Mouse (Mus musculus) thymus, adult 2 months (tissue): ENCODE measurements around the gene Gsg1. TPM values are rescaled to one million over a fixed set of nuclear protein-coding genes. Genes with fewer than 3 reads are reported as not detected.

ENCODE experiments used
- DNase-seq: peaks from one replicate; pipeline ENCODE4 v3.0.0; 2021
- H3K27ac ChIP-seq: fragments of 200-500 bp; 2 replicates; pipeline ENCODE4 v1.5.1; 2012; ENCODE audit warnings: low read length, control low read depth; ENCODE audit not compliant: control insufficient read depth, insufficient read depth
- H3K27me3 ChIP-seq: fragments of 200-500 bp; 2 replicates; pipeline ENCODE4 v1.6.1; 2012; ENCODE audit warnings: mild to moderate bottlenecking, low read length, moderate library complexity, mixed read lengths; ENCODE audit not compliant: control insufficient read depth, insufficient read depth
- H3K36me3 ChIP-seq: fragments of 200-500 bp; 2 replicates; pipeline ENCODE4 v1.6.1; 2012; ENCODE audit warnings: mild to moderate bottlenecking, low read length, moderate library complexity; ENCODE audit not compliant: control insufficient read depth, insufficient read depth
- H3K4me1 ChIP-seq: fragments of 200-500 bp; replicated peaks from 2 replicates; pipeline ENCODE4 v1.6.1; 2012; ENCODE audit warnings: low read length; ENCODE audit not compliant: control insufficient read depth, insufficient read depth
- H3K4me3 ChIP-seq: fragments of 200-500 bp; 2 replicates; pipeline ENCODE4 v1.5.1; 2012; ENCODE audit warnings: mild to moderate bottlenecking, low read length, control low read depth, moderate library complexity; ENCODE audit not compliant: control insufficient read depth, insufficient read depth
- CTCF ChIP-seq: fragments of 200-500 bp; IDR thresholded peaks from 2 replicates; pipeline ENCODE4 v1.5.1; 2012; ENCODE audit warnings: mild to moderate bottlenecking, control low read depth, low read length, moderate library complexity, borderline replicate concordance; ENCODE audit not compliant: control insufficient read depth, poor library complexity, insufficient read depth; ENCODE audit errors: extremely low read depth
- POLR2A ChIP-seq: fragments of 200-500 bp; IDR thresholded peaks from 2 replicates; pipeline ENCODE4 v1.6.1; 2012; ENCODE audit warnings: mild to moderate bottlenecking, low read length, control low read depth, moderate library complexity; ENCODE audit not compliant: control insufficient read depth, poor library complexity, insufficient read depth; ENCODE audit errors: extremely low read depth
- WGBS: fragments of 180-500 bp; shearing (Covaris S2); methylation state at CpG from one replicate; pipeline ENCODE4 v1.1.7; 2018; 5-methylcytosine and 5-hydroxymethylcytosine counted together
- polyA plus RNA-seq: library from polyadenylated mRNA; depleted of rRNA; stranded (reverse); fragments of >200 nt; gene quantifications from 2 replicates; pipeline ENCODE4 v1.2.3, GENCODE M21; 2012

Gsg1 gene
- polyA plus RNA-seq, 1 experiment, result 1.8 TPM

GRCm38 (mm10) chr6:135262565-135262964 is 8.4 kb upstream of the Gsg1 start:
- Histone ChIP-seq H3K27me3 (no peaks in the 10 kb centered on the region), H3K4me1 (peaks cover 11% of the 10 kb centered on the region), H3K4me3 (no peak overlapping the region), H3K27ac (no peak overlapping the region), H3K36me3 (no peaks in the 10 kb centered on the region)
- no peak for DNase-seq
- 73% methylated on average over 2 of the region's 2 CpGs for WGBS
- TF ChIP-seq POLR2A (no peak), CTCF (no peak)

GRCm38 (mm10) chr6:135261124-135261523 is 7.0 kb upstream of the Gsg1 start:
- H3K4me1 ChIP-seq, result 0 out of 2 replicates have a peak, but pooled peaks cover under 1% of the 10 kb centered on the region
- no peak overlapping the region for H3K27ac ChIP-seq
- no peaks in the 10 kb centered on the region for H3K36me3 ChIP-seq
- 90% methylated on average over 9 of the region's 9 CpGs for WGBS
- TF ChIP-seq CTCF (no peak), POLR2A (no peak)
- no peaks in the 10 kb centered on the region for H3K27me3 ChIP-seq
- DNase-seq, result no peak
- H3K4me3 ChIP-seq, result no peak overlapping the region

GRCm38 (mm10) chr6:135260435-135260834 is 6.3 kb upstream of the Gsg1 start:
- DNase-seq, result no peak
- TF ChIP-seq POLR2A (no peak), CTCF (no peak)
- WGBS, result 96% methylated on average over 6 of the region's 6 CpGs
- Histone ChIP-seq H3K4me3 (no peak overlapping the region), H3K27ac (no peak overlapping the region), H3K4me1 (no peaks in the 10 kb centered on the region), H3K27me3 (no peaks in the 10 kb centered on the region), H3K36me3 (no peaks in the 10 kb centered on the region)

- DNase-seq, result peak; percentile 64
- no peak overlapping the region for H3K4me3 ChIP-seq
- TF ChIP-seq CTCF (no peak), POLR2A (no peak)
- no peaks in the 10 kb centered on the region for H3K36me3 ChIP-seq
- WGBS, result 13% methylated on average over 16 of the region's 16 CpGs
- peaks cover 11% of the 10 kb centered on the region for H3K4me1 ChIP-seq
- no peak overlapping the region for H3K27ac ChIP-seq
- no peaks in the 10 kb centered on the region for H3K27me3 ChIP-seq
Measured at GRCm38 (mm10) chr6:135252728-135253077, 1.4 kb downstream of the Gsg1 start.

- H3K36me3 ChIP-seq, result no peaks in the 10 kb centered on the region
- H3K4me1 ChIP-seq, result peaks cover 11% of the 10 kb centered on the region
- DNase-seq, result no peak
- H3K27me3 ChIP-seq, result no peaks in the 10 kb centered on the region
- no peak for TF ChIP-seq CTCF
- TF ChIP-seq POLR2A, result no peak
- H3K27ac ChIP-seq, result no peak overlapping the region
- 69% methylated on average over 24 of the region's 24 CpGs for WGBS
- H3K4me3 ChIP-seq, result no peak overlapping the region
Measured at GRCm38 (mm10) chr6:135251849-135252727, 2.1 kb downstream of the Gsg1 start.

- H3K27me3 ChIP-seq, result no peaks in the 10 kb centered on the region
- H3K27ac ChIP-seq, result no peak overlapping the region
- DNase-seq, result no peak
Measured at GRCm38 (mm10) chr6:135250926-135251699, 3.0 kb downstream of the Gsg1 start.

More at GRCm38 (mm10) chr6:135250926-135251699, 3.0 kb downstream of the Gsg1 start:
- TF ChIP-seq CTCF (no peak), POLR2A (no peak)
- Histone ChIP-seq H3K4me1 (peaks cover 11% of the 10 kb centered on the region), H3K36me3 (no peaks in the 10 kb centered on the region), H3K4me3 (no peak overlapping the region)
- WGBS, result 92% methylated on average over 19 of the region's 19 CpGs
